Mouse (Mus musculus) brain, embryonic 14.5 days (tissue): Measurements from ENCODE around the gene Nkx2-3. TPM values are rescaled to one million over a fixed set of nuclear protein-coding genes. Genes with fewer than 3 reads are reported as not detected.
A peak's percentile ranks its signal among the peaks of the same experiment; 100 is the strongest.

Experiments
- DNase-seq: peaks from one replicate; pipeline ENCODE4 v3.0.0-alpha.2; 2011; ENCODE audit warnings: low read depth
- CTCF ChIP-seq: fragments of 200-500 bp; IDR thresholded peaks from 2 replicates; pipeline ENCODE4 v1.5.1; 2012; ENCODE audit warnings: inconsistent platforms, mild to moderate bottlenecking, moderate library complexity, borderline replicate concordance; ENCODE audit not compliant: insufficient read depth, insufficient read length; ENCODE audit errors: extremely low read depth
- POLR2A ChIP-seq: fragments of 200-500 bp; IDR thresholded peaks from 2 replicates; pipeline ENCODE4 v1.6.1; 2012; ENCODE audit warnings: mild to moderate bottlenecking, inconsistent platforms, borderline replicate concordance; ENCODE audit not compliant: poor library complexity, insufficient read depth, insufficient read length, severe bottlenecking; ENCODE audit errors: extremely low read depth
- polyA plus RNA-seq: library from polyadenylated mRNA; depleted of rRNA; stranded (reverse); fragments of >200 nt; gene quantifications from 2 replicates; pipeline ENCODE4 v1.2.3, GENCODE M21; 2012

The Nkx2-3 gene
- polyA plus RNA-seq, 1 experiment, result 0.90 TPM

DNA sequence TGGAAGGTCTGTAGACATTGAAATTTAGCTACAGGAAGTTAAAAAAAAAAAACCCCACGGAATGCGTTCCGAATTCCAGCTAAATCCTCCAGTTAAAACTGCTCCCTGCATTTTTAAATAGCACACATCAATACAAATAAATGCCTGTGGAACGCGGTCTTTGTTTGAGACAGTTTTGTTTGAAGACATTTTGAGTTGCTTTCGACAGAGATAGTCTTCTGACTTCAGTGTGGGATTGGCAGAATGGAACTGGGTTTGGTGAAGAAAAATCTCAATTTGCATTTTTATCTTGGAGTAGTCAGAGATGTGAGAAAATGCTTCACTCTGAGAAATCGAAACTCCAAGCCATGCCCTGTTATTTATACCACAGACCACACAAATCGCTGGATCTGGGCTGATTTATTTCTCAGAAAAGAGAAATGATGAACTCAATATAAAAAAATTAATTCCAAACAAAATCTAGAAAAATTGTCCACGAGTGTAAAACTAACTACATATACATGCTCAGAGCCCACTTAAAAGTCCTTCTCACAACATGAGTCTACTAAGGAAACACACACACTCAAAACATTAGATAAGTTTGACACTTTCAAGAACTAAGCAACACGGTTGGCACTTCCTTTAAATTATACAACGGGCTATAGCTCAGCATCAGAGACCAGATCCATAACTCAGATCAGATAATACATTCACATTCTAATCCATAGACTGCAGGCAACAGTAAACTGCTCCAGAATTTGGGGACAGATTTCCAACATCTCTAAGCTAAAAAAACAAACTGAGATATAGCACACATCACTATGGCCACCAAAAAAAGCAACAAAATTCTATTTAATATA lies 4.1 kb upstream of the Nkx2-3 start:
- TF ChIP-seq CTCF (no peak), POLR2A (no peak)
- peak; percentile 62 for DNase-seq

DNA sequence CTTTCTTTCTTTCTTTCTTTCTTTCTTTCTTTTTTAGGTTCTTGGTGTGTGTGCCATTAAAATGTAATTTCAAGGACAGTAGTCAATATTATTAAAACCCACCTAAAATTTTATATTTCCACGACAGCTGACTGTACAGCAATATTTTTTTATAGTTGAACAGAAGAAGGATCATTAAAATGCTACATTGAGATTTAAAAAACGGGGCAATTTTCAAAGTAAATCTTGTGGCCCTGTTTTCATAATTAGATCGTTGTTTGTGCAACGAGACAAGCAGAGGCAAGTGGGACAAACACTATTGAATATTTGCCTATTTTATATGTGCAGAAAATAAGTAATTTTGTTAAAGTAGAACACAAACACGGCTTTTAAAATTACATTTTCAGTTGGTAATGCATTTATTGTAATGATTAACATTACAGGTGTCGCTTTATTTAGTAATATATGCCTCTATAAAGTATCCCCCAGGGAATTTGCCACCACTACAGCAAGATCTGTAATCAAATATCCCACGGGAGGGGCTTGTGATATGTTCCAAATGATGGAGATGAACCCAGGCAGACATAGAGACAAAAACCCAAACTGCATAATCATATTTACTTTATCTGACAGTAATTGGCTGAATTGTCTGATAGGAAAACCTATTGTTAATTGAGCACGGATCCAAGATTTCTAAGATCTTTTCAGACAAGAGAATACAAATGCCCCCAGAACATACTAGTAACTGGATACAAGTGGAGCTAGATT lies 3.2 kb upstream of the Nkx2-3 start:
- peak; percentile 31 for DNase-seq
- TF ChIP-seq POLR2A (no peak), CTCF (no peak)

DNA sequence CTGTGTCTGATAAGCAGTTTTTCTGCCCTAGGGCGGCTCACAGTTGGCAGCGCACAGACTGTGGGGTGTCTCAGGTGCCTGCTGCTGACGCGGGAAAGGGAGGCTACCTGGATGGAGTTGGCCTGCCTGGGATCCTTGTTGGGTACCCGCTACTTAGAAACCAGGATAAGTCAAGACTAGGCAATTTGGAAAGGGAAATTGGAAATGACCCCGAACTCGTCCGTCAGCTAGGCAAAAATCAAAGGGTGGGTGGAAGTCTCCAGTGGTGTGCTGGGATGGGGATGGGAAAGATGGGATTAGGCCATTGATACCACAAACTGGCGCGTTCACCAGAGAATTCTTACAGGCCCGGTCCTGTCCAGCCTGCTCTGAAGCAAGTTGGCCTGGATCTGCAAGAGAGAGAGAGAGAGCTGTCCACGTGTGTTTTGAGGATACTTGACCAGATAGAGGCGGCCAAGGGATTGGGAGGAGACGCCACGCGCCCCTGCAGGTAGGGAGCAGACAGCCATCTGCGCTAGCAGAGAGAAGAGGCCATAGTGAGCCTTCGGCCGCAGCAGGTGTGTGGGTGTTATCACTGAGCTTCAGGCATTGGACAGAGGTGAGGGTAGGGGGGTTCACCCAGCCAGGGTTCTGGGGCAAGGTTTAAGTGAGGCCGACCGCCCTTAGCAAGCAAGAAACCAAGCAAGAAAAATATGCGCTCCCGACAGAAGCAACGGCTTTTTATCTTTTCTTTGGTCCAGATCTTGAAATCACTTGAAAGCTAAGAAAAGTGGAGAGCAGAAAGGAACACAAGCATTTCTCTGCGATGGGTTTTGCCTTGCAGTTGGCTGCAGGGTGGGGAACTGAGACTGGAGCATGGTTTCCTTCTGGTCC lies 2.4 kb upstream of the Nkx2-3 start:
- TF ChIP-seq POLR2A (no peak), CTCF (no peak)

DNA sequence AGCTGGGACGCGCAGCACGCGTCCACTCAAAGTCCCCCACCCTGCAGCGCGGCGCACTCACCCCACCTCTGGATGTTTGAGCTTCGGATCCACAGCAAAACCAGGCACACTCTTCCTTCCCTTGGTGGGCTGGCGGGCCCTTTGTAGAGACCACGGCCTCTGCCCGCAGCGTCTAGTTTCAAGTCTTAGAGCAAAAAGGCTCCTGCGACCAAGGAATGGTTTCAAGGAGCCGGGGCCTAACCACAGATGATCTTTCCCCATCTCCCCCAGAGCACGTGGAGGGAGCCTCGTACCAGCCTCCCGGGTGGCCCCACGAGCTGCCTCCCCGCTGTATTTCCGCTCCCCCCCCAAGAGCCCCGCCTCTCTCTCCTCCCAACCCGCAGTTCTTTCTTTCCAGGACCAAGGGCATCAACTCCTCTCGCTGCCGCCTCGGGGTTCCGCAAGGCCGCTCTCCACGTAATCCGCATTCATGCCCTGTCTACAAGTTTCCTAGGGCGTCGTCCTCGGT lies 1.7 kb upstream of the Nkx2-3 start:
- DNase-seq, result peak; percentile 48
- TF ChIP-seq POLR2A, result no peak

More for the DNA sequence above, 2.4 kb upstream of the Nkx2-3 start:
- no peak for DNase-seq

DNA sequence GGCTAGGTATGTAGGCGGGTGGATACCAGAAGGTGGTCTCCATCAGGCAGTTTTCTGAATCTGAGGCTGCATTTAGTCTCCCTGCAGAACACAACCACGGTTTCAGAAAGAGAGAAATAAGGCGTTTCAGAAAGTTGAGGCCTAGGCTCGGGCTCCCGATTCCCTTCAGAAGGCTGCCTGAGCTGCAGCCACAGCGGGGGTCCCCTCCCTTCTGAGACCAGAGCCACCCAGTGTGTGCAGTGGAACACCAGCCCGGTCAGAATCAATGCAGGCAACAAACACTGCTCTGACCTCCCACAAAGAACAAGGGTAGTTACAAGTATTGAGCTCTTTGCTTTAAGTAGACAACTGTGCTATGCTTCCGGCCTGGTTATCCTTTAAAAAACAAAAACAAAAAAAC lies 1.0 kb upstream of the Nkx2-3 start:
- peak; percentile 37 for DNase-seq
- TF ChIP-seq CTCF, result no peak
- TF ChIP-seq POLR2A, result no peak

DNA sequence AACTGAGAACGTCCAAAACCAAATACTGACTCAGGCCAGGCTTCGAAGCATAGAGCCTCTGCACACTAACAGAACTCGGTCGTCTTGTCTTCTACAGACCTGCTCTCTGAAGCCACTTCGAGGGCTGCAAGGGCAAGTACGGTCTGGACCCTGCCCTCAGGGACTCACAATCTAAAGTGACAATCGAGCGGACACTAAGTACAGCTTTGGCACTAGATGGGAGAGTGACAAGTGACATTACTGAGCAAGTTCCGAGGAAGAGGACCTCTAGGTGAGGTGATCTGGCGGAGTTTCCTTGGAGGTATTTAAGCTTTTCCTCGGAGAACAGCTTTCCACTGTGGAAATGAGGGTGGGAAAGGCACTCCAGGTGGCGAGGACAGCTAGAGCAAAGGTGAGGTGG lies 564 bp upstream of the Nkx2-3 start:
- no peak for DNase-seq
- TF ChIP-seq POLR2A, result no peak
- TF ChIP-seq CTCF, result no peak

DNA sequence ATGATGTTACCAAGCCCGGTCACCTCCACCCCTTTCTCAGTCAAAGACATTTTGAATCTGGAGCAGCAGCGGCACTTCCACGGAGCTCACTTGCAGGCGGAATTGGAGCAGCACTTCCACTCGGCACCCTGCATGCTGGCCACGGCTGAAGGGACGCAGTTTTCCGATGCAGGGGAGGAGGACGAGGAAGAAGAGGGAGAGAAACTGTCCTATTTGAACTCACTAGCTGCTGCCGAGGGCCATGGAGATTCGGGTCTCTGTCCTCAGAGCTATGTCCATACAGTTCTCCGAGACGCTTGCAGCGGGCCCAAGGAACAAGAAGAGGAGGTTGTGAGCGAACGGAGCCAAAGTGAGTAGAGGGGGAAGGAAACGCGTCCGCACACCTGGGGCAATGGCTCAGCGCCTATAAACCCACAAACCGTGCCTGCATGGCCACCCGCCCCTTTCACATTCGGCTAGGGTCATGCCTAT lies 411 bp downstream of the Nkx2-3 start:
- TF ChIP-seq POLR2A (no peak), CTCF (no peak)
- DNase-seq, result no peak

DNA sequence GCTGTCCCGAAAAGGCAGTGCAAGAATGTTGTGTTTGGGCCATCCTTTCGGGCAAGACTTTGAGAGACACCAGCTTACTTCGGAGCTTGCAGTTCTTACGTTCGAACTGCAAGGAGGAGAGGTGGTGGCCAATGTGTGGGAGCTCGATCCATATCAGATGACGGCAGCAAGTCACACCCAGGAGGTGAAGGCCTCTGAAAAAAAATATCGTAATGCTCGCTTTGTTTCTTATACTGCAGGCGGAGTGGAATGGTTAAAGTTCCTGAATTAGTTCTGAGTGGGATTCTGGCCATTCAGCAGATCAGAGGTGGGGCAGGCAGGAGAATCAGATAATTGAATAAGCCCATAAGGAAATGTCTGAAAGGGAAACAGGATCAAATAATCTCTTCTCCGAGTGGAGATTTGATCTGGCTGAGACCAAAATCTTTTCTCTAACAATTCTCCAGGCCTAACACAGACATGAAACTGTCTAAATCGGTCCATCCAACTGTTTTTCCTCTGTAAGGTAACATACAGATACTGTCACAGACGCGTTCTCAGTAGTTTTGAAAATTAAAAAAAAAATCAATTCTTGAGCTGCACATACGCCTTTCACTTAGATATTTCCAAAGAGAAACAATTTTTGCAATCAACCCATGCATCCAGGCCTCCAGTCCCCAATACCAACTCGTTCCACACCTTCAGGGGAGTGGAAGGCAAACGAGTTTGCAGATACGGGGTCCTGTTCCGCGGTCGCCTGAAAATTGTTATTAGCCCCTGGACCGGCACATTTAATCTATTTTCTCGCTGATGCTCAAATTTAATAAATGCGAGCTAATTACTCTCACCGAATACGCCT lies 1.4 kb downstream of the Nkx2-3 start:
- TF ChIP-seq CTCF (no peak), POLR2A (no peak)
- DNase-seq, result peak; percentile 39

DNA sequence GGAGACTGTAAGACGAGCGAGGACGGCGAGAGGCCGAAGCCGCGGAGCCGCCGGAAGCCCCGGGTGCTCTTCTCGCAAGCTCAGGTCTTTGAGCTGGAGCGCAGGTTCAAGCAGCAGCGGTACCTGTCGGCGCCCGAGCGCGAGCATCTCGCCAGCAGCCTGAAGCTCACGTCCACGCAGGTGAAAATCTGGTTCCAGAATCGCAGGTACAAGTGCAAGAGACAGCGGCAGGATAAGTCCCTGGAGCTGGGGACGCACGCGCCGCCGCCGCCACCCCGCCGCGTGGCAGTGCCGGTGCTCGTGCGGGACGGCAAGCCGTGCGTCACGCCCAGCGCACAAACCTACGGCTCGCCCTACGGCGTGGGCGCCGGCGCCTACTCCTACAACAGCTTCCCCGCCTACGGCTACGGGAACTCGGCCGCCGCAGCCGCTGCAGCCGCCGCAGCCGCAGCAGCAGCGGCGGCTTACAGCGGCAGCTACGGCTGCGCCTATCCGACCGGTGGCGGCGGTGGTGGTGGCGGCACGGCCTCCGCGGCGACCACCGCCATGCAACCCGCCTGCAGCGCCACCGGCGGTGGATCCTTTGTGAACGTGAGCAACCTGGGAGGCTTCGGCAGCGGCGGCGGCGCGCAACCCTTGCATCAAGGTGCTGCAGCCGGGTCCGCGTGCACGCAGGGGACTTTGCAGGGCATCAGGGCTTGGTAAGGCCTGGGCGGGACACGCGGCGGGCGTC lies 2.4 kb downstream of the Nkx2-3 start:
- DNase-seq, result peak; percentile 79
- TF ChIP-seq CTCF, result no peak
- no peak for TF ChIP-seq POLR2A
